Mouse (Mus musculus) kidney, postnatal 25 days (tissue): Measurements from ENCODE around the gene Sgip1.
A peak's percentile ranks its signal among the peaks of the same experiment; 100 is the strongest.

ENCODE experiments used
- DNase-seq, 2 experiments: peaks; one replicate each; pipeline ENCODE4 v3.0.0; 2021; ENCODE audit warnings: mixed read lengths in 2 of 2

The Sgip1 gene

DNA sequence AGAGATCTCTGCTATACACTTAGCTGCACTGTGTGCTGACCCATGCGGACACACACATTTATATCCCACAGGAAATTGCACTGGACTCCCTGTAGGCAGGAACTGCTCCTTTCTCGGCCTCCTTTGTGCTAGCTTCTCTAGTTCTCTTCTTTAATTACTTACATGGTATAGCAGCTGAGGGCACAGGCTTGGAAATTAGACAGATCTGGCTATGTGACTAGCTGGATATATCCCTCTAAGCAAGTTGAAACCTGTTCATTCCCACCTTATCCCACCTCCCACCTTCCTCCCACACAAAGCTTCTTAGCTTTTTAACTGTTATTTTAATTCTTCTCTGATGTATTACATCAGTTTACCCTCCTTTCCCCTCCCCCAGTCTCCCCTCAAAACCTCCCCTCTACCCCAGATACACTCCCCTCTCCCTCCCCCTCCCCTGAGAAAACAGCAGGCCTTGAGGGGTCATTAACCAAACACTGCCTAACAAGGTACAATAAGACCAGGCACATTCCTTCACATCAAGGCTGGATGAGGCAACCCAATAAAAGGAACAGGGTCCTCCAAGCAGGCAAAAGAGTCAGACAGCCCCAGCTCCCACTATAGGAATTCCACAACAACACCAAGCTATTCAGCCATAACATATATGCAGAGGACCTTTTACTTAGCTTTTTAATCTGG, 34.6 kb downstream of the Sgip1 start:
- DNase-seq: no peak

DNA sequence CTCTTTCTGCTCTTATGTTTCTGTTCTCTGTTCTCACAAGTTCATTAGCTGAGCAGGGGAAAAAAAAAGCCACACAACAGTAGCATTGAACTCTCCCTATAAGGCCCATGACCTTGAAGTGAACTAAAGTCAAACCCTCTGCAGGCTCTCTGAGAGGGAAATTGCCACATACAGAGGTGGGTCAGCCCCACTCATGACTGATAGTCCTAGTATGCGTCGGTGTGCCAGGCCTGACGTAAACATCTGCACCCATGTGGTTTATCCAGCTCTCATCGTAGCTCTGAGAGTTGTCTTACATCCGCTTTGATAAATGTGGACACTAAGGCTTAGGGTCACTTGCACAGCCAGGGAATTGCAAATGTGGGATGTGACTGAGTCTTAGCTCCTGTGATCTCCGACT, 38.8 kb downstream of the Sgip1 start:
- DNase-seq: no peak

DNA sequence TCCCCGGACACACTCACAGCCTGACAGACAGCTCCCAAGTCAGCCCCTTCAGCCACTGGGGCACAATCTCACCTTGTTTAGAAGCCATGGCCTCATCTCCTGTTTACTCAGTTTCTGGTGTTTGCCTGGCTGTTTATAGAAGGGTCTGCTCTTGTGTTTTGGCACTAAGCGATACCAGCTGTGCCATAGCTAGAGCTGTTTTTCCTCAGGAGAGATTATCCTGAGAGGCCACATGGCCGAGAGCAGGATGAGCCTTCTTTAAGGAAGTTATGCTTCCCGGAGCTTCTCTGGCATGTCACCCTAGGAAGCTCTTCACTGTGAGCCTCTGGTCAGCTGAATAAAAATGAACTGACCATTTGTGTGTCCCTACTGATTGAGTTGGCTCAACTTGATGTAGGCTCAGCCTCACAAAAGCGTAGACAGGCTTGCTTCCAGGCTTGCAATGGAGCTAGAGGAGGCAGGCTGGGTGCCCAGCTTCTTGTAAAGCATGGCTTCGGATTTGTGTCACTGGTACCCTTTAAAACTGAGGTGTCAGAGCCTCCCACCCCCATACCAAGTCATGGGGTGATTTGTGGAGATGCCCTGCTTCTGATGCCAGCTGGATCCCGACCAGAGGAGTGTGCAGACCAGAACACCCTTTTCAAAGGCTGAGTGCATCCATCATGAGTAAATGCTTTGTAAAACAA, 42.1 kb downstream of the Sgip1 start:
- no peak for DNase-seq

DNA sequence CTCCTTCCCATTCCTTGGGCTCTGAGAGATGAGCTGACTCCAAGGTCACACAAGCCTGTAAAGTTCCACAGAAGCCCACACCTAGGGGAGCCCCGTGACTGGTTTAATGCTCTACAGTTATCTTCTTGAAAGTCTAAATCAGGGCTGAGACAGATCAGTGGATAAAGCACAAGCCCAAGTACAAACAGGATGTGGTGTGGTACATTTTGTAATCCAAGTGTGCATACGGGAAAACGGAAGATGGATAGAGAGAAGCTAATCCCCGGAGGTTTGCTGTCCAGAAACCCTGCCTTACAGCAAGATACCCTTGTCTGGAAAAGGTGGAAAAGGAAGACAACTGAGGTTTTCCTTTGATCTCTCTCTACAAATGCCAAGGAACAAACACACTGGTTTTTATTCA, 44.1 kb downstream of the Sgip1 start:
- DNase-seq: no peak

- DNase-seq: peak in 1 of 2 experiments; percentile 14
These were observed 51.1 kb downstream of the Sgip1 start for GRCm38 (mm10) chr4:102792100-102792790.

DNA sequence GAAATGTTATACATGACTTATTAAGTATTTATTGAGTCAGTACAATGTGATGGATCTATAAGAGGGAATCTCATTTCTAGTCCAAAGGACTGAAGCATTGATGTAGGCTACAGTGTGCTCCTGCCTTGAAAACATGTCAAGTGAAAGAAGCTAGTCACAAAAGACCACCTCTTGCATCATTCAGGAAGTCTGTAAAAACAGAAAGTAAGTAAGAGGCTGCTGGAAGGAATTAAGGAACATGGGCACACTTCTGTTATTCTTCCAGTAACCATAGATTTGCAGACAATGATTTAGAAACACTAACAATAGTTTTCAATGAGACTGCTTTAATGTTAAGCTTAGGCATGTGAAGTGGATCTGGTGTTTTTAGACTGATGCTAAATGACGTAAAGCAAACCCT, 60.4 kb downstream of the Sgip1 start:
- no peak for DNase-seq

- DNase-seq: no peak
These were observed 60.8 kb downstream of the Sgip1 start for GRCm38 (mm10) chr4:102801936-102802335.

DNA sequence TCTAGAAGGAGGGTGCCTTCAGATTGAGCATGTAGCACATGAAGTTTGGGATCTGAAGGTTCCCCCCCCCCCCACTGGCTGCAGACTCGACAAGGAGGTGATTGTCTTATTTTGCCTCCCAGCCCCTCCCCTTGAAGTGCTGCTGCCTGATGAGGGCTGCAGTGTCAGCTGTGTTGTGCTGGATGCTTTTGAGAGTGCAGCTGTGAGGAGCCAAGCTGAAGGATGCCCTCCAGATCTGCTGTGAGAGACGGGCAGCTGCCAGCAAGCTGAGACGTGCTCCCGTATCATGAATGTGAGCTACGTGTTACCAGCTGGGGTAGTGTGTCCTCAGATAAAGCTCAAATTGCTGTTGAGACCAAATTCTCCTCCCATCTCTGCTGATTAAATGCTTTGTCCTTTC, 63.5 kb downstream of the Sgip1 start:
- DNase-seq: no peak

GRCm38 (mm10) chr4:102806987-102807386, 65.9 kb downstream of the Sgip1 start:
- no peak for DNase-seq

- DNase-seq: no peak
These were observed 67.2 kb downstream of the Sgip1 start for GRCm38 (mm10) chr4:102808258-102808657.

GRCm38 (mm10) chr4:102809296-102809695, 68.2 kb downstream of the Sgip1 start:
- DNase-seq: no peak

GRCm38 (mm10) chr4:102810277-102810676, 69.2 kb downstream of the Sgip1 start:
- no peak for DNase-seq

GRCm38 (mm10) chr4:102811007-102811805, 70.1 kb downstream of the Sgip1 start:
- no peak for DNase-seq

GRCm38 (mm10) chr4:102813346-102813745, 72.2 kb downstream of the Sgip1 start:
- no peak for DNase-seq

DNA sequence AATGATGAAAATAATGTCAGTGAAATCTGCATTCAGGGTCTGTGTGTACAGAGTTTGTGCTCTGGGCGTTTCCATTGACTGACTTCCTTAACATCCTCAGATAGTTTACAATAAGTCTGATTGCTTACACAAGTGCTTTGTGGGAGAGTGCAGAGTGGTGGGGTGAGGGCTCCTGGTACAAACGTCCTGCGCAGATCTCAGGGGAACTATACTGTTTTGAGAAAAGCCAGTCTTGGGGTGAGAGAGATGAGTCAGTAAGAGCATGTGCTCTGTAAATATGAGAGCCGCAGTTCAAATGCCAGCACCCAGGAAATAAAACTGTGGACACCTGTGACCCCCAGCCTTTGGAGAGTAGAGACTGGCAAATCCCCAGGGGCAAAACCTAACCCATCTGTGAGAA, 80.7 kb downstream of the Sgip1 start:
- no peak for DNase-seq

- no peak for DNase-seq
These were observed 83.4 kb downstream of the Sgip1 start for GRCm38 (mm10) chr4:102824494-102824893.

- no peak for DNase-seq
These were observed 85.1 kb downstream of the Sgip1 start for GRCm38 (mm10) chr4:102826159-102826558.

DNA sequence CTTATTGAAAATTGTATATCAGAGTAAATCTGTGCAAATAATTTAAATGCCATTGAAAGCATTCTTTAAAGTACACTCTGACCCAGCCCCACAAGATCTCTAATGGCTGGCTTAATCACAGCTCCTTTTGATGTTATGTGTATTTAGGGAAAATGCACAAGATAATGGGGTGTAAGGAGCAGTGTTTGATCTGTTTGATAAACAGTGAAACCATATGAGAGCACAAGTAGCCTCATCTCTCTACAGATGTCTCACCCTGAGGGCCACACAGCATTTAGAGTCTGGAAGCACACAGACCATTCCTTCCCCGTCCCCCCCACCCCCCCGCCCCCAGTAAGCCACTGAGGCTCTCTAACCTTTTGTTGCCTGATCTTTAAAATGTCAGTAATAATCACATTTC, 87.4 kb downstream of the Sgip1 start:
- no peak for DNase-seq

DNA sequence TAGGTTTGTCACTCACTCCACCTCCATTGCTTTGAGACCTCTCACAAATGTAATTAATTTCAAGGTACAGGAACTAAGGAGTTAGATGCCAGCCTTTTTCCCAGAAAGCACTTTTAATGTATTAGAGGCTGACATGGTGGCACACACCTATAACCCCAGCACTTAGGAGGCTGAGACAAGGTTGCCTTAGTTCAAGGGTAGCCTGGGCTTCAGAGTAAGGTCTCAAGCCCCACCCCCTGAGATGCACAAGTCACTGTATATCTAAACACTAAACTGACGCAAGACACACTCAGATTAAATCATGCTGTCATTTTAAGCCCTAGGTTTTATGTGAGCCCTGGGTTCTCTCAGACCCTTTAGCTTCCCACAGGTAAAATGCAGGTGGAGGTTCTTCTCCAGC, 92.1 kb downstream of the Sgip1 start:
- no peak for DNase-seq

GRCm38 (mm10) chr4:102833726-102834125, 92.6 kb downstream of the Sgip1 start:
- no peak for DNase-seq

GRCm38 (mm10) chr4:102834710-102835109, 93.6 kb downstream of the Sgip1 start:
- no peak for DNase-seq

- peak in 1 of 2 experiments; percentile 16 for DNase-seq
These were observed 99.1 kb downstream of the Sgip1 start for GRCm38 (mm10) chr4:102840062-102840798.
